Mouse (Mus musculus) intestine, embryonic 16.5 days (tissue): Measurements from ENCODE around the gene Sprtn. TPM values are rescaled to one million over a fixed set of nuclear protein-coding genes. Genes with fewer than 3 reads are reported as not detected.

ENCODE experiments used
- ATAC-seq: fragments of 200-750 bp; cut with Nextera tagmentation; 2 replicates; pipeline ENCODE4 v1.8.0; 2017; ENCODE audit warnings: moderate TSS enrichment, moderate library complexity
- H3K27ac ChIP-seq: fragments of 300-500 bp; sonication (generic); 2 replicates; pipeline ENCODE4 v1.5.1; 2014; ENCODE audit warnings: mild to moderate bottlenecking, low read length
- H3K27me3 ChIP-seq: fragments of 300-500 bp; sonication (generic); replicated peaks from 2 replicates; pipeline ENCODE4 v1.6.1; 2014; ENCODE audit warnings: low read length, control low read depth, mixed read lengths; ENCODE audit not compliant: control insufficient read depth, insufficient read depth
- H3K36me3 ChIP-seq: fragments of 300-500 bp; sonication (generic); 2 replicates; pipeline ENCODE4 v1.6.1; 2014; ENCODE audit warnings: low read length, control low read depth; ENCODE audit not compliant: control insufficient read depth, insufficient read depth
- H3K4me1 ChIP-seq: fragments of 300-500 bp; sonication (generic); 2 replicates; pipeline ENCODE4 v1.6.1; 2014; ENCODE audit warnings: low read length, control low read depth, mixed read lengths; ENCODE audit not compliant: control insufficient read depth, insufficient read depth
- H3K4me2 ChIP-seq: fragments of 300-500 bp; sonication (generic); 2 replicates; pipeline ENCODE4 v1.6.1; 2014; ENCODE audit warnings: low read depth, low read length, control low read depth
- H3K4me3 ChIP-seq: fragments of 300-500 bp; sonication (generic); 2 replicates; pipeline ENCODE4 v1.5.1; 2014; ENCODE audit warnings: mild to moderate bottlenecking, low read length
- H3K9ac ChIP-seq: fragments of 300-500 bp; sonication (generic); 2 replicates; pipeline ENCODE4 v1.6.1; 2014; ENCODE audit warnings: low read depth, low read length
- H3K9me3 ChIP-seq: fragments of 300-500 bp; sonication (generic); 2 replicates; pipeline ENCODE4 v1.6.1; 2016; ENCODE audit warnings: low read length, control low read depth; ENCODE audit not compliant: control insufficient read depth
- WGBS: fragments of 180-500 bp; shearing (Covaris S2); extraction: QIAGEN DNeasy Blood & Tissue Kit; methylation state at CpG from one replicate; pipeline ENCODE4 v1.1.7; 2014; 5-methylcytosine and 5-hydroxymethylcytosine counted together
- polyA plus RNA-seq: library from polyadenylated mRNA; unstranded; fragments of >200 nt; fragmentation: Nextera tagmentation; extraction: Ambion mirVana; gene quantifications from 2 replicates; pipeline ENCODE4 v1.2.1, GENCODE M21; 2015

Gene Sprtn
- polyA plus RNA-seq, 1 experiment from 2014 or later: 6.1 TPM

- H3K27ac ChIP-seq: no peak overlapping the region
- no peak overlapping the region for H3K4me3 ChIP-seq
- no peaks in the 10 kb centered on the region for H3K27me3 ChIP-seq
- peaks cover 18% of the 10 kb centered on the region for H3K4me1 ChIP-seq
- no peak overlapping the region for H3K9ac ChIP-seq
- peaks cover 17% of the 10 kb centered on the region for H3K36me3 ChIP-seq
- H3K9me3 ChIP-seq: no peaks in the 10 kb centered on the region
- no peak overlapping the region for H3K4me2 ChIP-seq
- no peak for ATAC-seq
- 84% methylated on average over 18 of the region's 18 CpGs for WGBS
These were observed 20.2 kb downstream of the Sprtn start for GRCm38 (mm10) chr8:124917741-124918484.

DNA sequence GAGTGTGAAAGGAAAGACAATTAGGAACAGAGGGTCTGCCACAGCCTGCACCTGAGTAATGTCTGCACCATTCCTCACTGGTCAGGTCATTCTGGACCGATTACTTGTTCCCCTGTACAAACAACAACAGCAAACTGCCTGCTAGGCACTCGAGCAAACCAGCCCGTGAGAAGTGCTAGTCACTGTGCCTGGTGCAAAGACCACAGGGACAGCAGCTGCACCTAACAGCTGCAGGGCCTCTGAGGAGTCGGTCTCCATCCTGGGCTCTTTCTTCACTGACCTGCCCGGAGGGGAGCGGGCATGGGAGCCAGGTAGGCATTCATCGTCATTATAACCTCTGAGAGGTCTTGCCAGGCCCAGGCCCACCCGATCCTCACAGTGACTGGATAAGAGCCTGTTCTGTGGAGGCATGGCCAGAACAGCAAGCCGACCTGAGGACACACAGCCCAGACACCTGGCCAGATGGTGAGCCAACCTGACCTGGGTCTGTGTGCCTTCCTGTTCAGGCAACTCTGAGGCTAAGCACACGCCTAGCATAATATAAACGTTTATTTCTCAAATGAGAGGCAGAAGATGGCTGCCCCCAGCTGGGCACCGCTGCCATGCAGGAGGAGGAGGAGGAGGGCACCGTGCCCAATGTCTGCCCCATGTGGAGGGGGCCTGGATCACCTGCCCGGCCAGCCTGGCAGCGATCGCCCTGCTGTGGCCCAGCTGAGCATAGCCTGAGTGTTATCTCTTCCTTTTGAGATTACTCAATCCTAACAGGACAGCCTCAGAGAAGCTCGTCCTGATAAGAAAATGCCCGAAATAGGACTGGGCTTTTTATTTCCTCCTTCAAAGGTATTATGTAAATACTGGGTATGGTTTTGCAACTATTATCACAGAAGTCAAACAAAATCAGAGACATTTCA, 23.9 kb downstream of the Sprtn start:
- peak overlapping the region; percentile 43 for H3K27ac ChIP-seq
- no peaks in the 10 kb centered on the region for H3K9me3 ChIP-seq
- no peaks in the 10 kb centered on the region for H3K36me3 ChIP-seq
- H3K4me1 ChIP-seq: peaks cover 28% of the 10 kb centered on the region
- no peak overlapping the region for H3K9ac ChIP-seq
- H3K4me3 ChIP-seq: peak overlapping the region; percentile 4; the same call in 1 of the 2 replicates
- peak overlapping the region; percentile 36 for H3K4me2 ChIP-seq
- WGBS: 47% methylated on average over 18 of the region's 18 CpGs
- peak; percentile 86 for ATAC-seq
- no peaks in the 10 kb centered on the region for H3K27me3 ChIP-seq

DNA sequence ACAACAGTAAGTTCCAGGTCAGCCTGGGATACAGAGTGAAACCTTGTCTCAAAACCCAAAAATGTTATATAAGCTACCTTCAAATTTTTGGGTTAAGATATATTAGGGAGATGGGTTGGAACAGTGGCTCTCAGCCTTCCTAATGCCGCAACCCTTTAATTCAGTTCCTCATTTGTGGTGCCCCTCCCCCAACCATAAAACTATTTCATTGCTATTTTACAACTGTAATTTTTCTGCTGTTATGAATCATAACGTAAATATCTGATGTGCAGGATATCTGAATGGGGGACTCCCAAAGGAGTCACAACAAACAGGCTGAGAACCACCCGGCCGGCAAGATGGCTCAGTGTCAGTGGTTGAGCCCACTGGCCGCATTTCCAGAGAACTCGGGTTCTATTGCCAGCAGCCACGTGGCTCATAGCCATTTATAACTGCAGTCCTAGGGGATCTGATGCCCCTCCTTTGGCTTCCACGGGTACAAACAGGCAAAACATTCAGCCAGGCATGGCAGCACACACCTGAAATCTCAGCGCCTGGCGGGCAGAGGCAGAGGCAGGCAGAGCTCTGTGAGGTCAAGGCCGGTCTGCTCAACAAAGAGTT, 24.9 kb downstream of the Sprtn start:
- Histone ChIP-seq H3K36me3 (no peaks in the 10 kb centered on the region), H3K4me2 (peak overlapping the region; percentile 36), H3K27me3 (no peaks in the 10 kb centered on the region), H3K27ac (0 out of 2 replicates have a peak overlapping the region, but pooled peaks have one; percentile 9), H3K9me3 (no peaks in the 10 kb centered on the region), H3K9ac (peak overlapping the region; percentile 31), H3K4me3 (0 out of 2 replicates have a peak overlapping the region, but pooled peaks have one; percentile 10), H3K4me1 (peaks cover 34% of the 10 kb centered on the region)
- WGBS: 57% methylated on average over 11 of the region's 11 CpGs
- ATAC-seq: peak; percentile 10

GRCm38 (mm10) chr8:124923971-124924652, 26.4 kb downstream of the Sprtn start:
- peaks cover 34% of the 10 kb centered on the region for H3K4me1 ChIP-seq
- no peaks in the 10 kb centered on the region for H3K27me3 ChIP-seq
- no peak overlapping the region for H3K4me2 ChIP-seq
- ATAC-seq: no peak
- no peaks in the 10 kb centered on the region for H3K36me3 ChIP-seq
- H3K9ac ChIP-seq: no peak overlapping the region
- H3K4me3 ChIP-seq: no peak overlapping the region
- H3K9me3 ChIP-seq: no peaks in the 10 kb centered on the region
- H3K27ac ChIP-seq: no peak overlapping the region
- 87% methylated on average over 15 of the region's 15 CpGs for WGBS

DNA sequence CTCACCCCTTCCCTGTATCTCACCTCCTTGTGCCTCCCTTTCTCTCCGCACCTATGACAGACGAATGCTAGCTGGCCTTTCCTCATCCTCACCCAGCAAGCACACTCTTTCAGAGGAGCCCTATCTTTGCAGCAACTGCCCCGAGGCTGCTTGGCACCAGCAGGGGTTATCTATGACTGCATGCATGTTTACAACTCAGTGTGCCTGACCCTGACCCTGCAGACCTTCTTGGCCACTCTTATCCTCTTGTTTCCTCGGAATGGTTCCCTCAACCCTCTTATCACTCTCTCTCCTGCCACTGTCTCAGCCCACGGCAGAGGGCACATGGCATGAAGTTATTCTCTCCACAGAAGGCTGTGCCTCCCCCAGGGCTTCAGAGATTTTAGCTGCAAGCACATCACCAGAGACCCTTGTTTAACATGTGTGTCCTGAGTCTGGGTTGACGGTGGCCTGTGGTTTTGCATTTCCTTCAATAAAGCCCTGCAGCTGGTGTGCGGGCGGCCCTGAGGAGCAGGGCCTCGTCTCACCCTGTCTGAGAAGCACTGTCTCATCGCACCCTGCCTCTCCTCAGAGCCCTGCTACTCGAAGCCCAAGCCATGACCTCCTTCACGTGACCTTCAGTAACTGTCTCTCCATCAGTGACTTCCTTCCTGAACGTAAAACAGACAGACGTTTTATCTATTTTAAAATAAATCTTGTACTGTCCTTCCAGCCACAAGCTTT, 28.0 kb downstream of the Sprtn start:
- ATAC-seq: no peak
- Histone ChIP-seq H3K27ac (peak overlapping the region; percentile 68), H3K36me3 (no peaks in the 10 kb centered on the region), H3K9me3 (no peaks in the 10 kb centered on the region), H3K4me2 (no peak overlapping the region), H3K27me3 (no peaks in the 10 kb centered on the region), H3K9ac (no peak overlapping the region), H3K4me3 (no peak overlapping the region), H3K4me1 (peaks cover 34% of the 10 kb centered on the region)
- 53% methylated on average over 14 of the region's 14 CpGs for WGBS

DNA sequence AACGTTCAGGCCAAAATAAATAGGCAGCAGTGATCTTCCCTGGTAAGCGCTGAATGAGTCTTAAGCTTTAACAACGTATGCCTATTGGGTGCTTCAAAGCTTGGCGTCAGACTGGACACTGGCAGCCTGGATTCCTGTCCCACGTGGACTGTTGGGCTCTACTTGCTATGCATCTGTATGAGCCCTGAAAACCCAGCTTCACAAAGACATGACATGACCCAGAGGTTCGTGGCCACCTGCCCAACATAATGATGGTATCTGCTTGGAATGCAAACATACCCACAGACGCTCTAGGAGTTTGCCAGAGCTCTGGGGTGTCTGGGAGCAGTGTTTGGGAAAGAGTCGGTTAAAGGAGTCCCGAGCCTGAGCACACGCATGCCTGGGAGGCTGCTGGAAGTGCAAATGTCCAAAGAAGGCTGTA, 28.7 kb downstream of the Sprtn start:
- H3K4me2 ChIP-seq: no peak overlapping the region
- ATAC-seq: peak; percentile 53
- 36% methylated on average over 10 of the region's 10 CpGs for WGBS

DNA sequence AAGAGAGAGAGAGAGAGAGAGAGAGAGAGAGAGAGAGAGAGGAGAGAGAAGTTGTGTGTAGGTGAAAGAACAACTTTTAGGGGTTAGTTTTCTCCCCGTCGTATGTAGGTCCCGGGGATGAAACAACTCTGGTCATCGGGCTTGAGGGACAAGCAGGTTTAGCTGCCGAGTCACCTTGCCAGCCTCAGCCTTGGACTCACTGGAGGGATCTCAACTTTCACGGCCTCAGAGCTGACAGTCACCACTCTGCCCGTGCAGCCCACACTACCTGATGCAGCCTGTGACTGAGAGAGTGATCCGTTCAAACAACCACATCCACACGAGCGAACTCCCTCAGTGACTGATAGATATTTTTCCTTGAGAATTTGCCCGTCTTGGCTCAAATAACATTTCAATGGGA, 31.3 kb downstream of the Sprtn start:
- H3K27me3 ChIP-seq: no peaks in the 10 kb centered on the region
- H3K4me2 ChIP-seq: no peak overlapping the region
- peaks cover 10% of the 10 kb centered on the region for H3K4me1 ChIP-seq
- no peak overlapping the region for H3K4me3 ChIP-seq
- WGBS: 84% methylated on average over 11 of the region's 11 CpGs
- no peaks in the 10 kb centered on the region for H3K36me3 ChIP-seq
- H3K27ac ChIP-seq: no peak overlapping the region
- no peaks in the 10 kb centered on the region for H3K9me3 ChIP-seq
- ATAC-seq: no peak
- no peak overlapping the region for H3K9ac ChIP-seq

More for the DNA sequence above, 28.7 kb downstream of the Sprtn start:
- Histone ChIP-seq H3K9me3 (no peaks in the 10 kb centered on the region), H3K9ac (no peak overlapping the region), H3K27ac (peak overlapping the region; percentile 79), H3K4me3 (no peak overlapping the region), H3K4me1 (peaks cover 30% of the 10 kb centered on the region), H3K27me3 (no peaks in the 10 kb centered on the region), H3K36me3 (no peaks in the 10 kb centered on the region)

DNA sequence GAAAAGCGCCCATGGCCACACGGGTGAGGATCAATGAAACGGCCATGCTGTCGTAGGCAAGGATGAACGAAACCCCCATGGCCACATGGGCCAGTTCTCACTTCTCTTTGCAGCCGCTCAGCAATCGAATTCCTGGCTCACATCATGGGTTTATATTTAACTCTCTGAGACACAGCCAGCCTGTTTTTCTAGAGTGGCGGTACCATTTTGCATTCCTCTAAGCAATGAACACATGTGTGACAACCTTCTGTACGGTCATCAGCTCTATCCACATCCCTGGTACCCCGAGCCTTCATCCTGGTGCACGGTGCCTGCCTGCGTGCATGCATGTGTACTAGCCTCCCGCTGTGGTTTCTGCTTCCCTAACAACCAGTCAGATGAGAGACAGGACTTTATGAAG, 32.4 kb downstream of the Sprtn start:
- ATAC-seq: no peak
- Histone ChIP-seq H3K4me2 (no peak overlapping the region), H3K36me3 (no peaks in the 10 kb centered on the region), H3K4me3 (no peak overlapping the region), H3K9ac (no peak overlapping the region), H3K27ac (no peak overlapping the region), H3K4me1 (peaks cover 10% of the 10 kb centered on the region), H3K9me3 (no peaks in the 10 kb centered on the region), H3K27me3 (no peaks in the 10 kb centered on the region)
- 86% methylated on average over 13 of the region's 13 CpGs for whole genome bisulfite sequencing
